Mouse (Mus musculus) embryo, embryonic 11.5 days (tissue): Measurements from ENCODE around the gene Bcl2l2.

Experiments
- DNase-seq: peaks from one replicate; pipeline ENCODE4 v3.0.0-alpha.2; 2012; ENCODE audit warnings: low read depth, low spot score

The Bcl2l2 gene

DNA sequence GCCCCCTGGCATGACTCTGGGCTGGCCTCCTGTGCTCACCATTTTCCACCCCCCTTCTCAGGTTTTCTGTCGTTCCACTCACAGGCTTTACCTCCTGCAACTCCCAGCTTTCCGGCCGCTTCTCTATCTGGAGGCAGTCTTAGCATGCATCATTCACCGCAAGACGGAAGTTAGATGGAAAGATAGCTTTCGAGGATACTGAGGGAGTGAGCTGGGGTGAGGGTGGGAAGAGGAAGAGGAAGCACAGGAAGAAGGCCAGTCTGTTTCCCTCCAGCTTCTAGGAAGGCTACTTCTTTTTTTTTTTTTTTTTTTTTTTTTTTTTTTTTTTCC is 53.6 kb downstream of the Bcl2l2 start:
- DNase-seq: no peak

DNA sequence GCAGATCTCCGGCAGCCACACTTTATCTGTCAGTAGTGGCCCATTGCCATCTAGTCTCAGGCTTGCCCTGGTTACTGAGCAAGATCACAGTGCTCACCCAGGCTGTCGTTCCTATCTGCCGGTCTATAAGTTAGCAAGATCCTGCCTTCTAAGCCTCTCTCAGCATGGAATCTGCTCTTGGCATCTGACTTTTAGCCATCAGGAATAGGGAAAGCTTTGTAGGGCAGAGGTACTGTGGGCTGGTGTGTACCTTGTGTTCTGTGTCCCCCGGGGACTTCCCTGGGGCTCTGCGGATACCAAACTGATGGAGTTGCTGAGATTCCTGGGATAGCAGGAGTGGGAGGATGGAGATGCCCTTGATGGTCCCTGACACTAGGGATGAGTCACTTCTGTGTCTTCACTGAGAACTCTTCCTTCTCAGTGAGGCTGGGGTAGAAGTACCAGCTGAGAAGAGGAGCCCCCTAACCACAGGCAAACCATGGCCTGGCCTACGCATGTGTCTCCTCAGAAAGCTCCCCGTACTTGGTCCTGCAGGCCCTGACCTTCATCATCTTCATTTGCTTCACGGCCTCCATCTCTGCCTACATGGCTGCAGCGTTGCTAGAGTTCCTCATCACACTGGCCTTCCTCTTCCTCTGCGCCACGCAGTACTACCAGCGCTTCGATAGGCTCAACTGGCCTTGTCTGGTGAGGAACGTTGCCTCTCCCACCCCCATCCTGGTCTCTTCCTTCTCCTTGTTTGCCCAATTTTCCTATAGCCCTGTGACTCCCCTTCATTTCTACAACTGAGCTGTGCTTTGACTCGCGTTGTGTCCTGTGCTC is 54.4 kb downstream of the Bcl2l2 start:
- no peak for DNase-seq
